Mouse (Mus musculus) ES-CJ7 (cell line): ENCODE data around the gene Speer4f2.
"Not testable (repeated sequence)": the region's sequence is repeated elsewhere in the genome, so short reads cannot be mapped to it uniquely, and the experiment has no call there.

Experiments used
- DNase-seq: peaks from one replicate; pipeline ENCODE4 v3.0.0; 2011; ENCODE audit warnings: low read depth, low spot score

Speer4f2 gene

DNA sequence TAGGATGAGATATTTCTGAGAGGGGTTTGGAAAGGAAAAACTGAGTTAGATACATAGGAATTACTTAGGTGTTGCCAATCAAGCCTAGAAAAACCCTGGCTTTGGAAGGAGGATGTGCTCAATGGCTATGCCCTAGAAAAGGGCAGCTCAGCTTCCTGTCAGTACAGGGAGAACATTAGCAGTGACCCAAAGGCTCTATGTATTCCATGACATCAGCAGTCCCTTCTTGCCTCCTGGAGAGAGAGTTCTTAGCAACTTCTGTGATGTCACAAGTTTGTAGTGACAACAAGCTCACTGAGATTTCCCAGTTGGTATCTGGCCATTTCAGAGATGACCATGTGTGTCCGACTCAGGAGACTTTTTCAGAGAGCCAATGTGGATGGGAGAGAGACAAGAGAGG, at the start of gene Speer4f2:
Gene Speer4f2 (plus strand): TSS at position 301 of the 400 bp plus-strand sequence.
- DNase-seq: not testable (repeated sequence)

DNA sequence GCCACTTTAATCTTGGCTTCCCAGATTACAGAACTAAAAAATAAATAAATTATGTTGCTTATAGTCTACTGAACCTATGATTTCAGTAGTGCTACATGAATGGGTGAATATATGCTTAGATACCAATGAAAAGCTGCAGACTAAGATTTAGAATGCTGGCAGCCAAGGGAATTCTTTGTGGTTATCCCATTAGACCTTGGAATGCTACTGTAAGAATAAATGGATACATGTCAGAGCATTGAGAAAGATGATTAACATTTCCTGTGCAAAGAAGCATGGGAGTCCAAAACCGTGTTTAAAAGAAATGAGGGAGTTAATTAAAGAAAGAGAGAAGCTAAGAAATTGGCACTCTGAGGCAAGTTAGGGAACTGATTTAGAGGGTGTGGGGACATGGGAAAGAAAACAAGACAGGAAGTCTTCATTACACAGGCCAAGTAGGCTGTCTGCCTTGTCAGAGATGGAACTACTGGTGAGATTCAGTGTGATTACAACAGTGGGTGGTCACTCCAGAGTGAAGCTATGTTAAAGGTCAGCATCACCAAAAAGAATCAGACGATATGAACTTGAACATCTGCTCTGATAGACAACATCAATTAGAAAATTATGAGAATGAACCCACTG, 43.9 kb upstream of the Speer4f2 start:
- no peak for DNase-seq

DNA sequence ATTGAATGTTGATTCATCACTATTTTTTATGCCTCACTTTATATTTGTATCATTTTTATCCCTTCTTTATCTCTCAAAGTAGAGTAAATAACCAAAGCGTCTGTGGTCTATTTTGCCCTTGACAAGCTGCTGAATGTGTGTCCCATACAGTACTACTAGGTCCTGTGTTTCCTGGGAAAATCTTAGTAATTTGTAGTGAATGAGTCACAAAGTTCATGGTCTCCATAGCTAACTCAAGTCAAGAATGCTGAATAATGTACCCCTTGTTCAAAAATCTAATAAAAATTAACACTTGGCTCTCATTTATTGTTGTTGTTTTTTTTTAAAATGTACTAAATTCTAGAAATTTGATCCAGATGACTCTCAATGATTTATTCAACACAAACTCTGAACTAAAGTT, 38.1 kb upstream of the Speer4f2 start:
- no peak for DNase-seq

DNA sequence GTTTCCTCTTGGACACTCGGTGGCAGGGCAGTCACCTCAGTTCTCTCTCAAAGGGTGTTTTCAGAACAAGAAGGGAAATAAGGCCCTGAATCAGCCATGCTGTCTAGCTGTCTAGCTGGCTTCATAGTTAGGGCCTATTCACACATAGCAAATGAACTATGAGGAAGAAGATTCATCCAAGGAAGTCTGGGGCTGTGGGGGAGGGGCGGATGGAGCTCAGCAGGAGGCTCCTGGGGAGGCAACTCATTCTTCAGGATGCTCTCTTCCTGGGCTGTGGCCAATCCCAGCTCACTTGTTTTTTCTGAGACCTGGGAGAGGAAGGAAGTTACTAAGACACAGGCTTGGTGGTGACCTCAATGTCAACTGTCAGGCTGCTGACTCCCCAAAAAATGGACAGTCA, 27.2 kb upstream of the Speer4f2 start:
- DNase-seq: not testable (repeated sequence)

DNA sequence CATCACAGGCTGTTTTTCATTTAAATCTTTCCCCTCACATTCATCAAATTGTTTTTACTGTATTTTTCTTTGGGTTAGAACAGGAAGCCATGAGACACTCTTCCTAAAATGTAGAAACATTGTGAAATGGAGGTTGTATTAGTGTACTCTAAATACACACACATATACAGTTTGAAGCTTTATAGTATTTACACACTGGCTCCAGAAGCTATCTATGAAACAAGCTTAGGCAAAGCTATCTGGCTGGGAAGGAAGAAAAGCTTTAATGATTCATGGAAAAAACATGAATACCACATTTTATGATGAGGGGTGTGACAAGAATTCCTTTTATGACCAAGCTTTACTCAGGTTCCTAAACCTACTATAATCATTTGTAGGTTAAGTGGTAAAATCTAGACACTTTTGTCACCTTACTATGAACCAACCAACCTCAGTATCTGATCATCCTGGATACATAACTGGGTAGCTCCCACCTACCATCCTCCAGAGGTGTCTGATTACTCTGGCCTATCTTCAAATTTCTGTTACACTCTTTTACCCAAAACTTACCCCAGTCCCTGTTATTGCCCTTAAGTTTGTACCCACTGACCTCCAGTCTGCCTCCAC, 13.5 kb upstream of the Speer4f2 start:
- DNase-seq: no peak

DNA sequence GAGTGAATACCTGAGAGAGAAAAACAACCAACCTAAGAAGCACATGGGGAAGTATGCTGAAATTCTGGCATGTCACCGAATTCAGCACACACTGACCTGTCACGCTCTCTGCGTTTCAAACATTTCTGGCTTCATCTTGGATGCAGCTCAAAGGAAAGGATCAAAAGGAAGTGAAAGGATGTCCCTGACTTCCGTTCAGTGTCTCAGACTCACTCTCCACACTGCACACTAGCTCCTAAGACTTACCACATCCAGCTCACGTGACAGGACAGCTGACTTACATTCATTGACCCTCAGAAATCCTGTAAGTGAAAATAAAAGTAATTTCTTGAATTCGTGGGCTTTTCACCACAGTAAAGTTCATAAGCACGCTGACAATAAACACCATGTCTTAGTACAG, 16.9 kb downstream of the Speer4f2 start:
- DNase-seq: no peak

GRCm38 (mm10) chr5:17391207-17391606, 18.2 kb downstream of the Speer4f2 start:
- no peak for DNase-seq

DNA sequence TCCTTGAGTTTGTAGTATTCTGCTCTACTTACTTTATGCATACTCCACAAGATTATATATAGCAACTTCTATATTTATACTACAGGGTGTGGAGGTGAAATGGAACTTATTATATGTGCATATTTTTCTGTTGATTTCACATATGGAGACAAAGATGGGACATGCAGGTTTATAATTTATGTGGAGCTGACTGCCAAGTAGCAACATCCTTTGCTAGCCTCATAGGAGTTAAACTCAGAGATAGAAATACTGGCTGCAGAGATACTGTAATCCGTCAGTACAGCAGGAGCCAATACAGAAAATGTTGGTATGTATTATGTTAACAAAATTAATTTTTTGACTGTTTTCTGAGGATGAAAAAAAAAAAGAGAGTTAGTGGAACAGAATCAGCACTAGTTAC, 27.6 kb downstream of the Speer4f2 start:
- no peak for DNase-seq

DNA sequence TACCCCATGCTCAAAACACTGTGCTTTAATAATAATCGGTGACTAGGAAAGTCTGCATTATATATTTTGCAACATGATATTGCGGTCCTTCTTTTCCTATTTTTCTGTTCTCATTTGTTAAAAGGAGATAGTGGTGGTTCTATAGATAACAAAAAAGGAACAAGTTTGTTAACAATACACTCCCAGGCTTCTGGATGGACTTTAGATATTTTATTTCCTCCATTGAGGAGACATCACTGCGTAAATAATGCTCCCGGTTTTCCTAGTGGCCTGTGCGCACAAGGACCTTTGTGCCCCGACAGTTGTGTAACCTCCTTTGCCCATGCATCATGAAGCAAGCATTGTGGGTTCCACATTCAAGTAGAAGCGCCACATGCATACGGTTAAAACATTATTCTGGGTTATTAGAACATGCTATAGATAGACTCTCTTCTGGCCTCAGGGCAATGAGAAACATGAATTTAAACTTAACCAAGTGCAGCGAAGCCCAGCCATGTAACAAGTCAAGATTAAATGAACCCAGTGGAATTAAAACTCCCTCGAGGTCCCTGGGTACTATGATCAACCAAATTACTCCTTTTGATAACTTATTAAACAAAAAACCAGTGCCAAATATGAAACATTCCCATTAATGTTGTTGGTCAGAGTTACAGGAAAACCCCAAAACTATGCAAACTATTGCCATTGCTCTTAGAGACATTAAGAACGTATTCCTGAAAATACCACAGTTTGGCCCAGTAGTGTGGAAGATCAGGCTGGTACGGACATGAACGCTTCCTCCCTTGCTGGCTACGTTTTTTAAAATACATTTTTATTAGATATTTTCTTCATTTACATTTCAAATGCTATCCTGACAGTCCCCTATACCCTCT, 28.5 kb downstream of the Speer4f2 start:
- DNase-seq: no peak

DNA sequence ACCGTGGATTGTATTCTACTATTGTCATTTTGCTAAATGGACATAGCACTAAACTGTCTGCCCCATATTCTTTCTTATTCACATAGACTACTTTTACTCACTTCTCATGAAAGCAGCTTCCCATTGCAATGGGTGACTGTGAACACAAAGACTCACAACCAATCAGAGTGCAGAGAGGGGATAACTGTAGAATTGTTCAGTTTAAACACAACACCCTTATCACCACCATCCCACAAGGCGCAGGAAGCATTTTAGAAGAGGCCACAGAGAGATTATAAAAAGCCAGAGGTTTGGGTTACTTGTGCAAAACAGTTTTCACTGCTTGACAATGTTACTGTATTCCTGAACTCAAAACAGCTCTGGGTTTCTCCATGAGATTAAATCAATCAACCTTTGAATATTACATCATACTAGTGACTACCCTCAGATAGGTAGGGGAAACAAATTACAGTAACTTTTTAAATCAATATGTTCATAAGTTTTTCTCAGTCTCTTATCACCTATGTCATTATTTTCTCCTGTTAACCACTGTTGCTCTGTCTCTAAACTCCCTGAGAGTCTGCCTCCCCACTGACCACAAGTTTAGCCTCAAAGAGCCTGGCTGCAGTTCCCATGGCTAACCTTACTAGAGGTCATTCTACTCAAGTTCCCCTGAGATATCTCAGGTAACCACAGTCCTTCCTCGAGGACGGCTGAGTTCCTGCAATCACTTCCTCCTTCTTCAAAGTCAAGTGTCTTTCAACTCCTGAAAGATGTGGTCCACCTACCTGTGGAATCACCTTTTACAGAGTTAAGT, 29.5 kb downstream of the Speer4f2 start:
- DNase-seq: no peak

DNA sequence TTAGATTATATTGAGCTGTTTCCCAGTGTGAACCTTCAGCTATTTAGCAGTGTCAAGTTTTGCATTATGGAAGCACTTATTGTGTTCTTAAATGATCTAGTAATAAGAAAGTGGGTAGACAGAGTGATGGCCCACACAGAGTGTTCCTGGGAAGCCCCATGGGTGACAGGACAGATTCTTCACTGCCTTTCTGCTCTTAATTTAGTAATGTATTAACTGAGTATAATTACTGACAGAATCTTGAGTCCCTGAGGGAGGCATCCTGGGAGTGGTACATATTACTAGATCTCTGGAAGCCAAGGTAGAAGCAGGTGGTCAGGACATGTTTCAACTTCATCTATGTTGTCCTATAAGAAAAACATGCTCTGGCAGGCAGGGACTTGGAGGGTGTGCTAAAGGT, 30.6 kb downstream of the Speer4f2 start:
- no peak for DNase-seq

DNA sequence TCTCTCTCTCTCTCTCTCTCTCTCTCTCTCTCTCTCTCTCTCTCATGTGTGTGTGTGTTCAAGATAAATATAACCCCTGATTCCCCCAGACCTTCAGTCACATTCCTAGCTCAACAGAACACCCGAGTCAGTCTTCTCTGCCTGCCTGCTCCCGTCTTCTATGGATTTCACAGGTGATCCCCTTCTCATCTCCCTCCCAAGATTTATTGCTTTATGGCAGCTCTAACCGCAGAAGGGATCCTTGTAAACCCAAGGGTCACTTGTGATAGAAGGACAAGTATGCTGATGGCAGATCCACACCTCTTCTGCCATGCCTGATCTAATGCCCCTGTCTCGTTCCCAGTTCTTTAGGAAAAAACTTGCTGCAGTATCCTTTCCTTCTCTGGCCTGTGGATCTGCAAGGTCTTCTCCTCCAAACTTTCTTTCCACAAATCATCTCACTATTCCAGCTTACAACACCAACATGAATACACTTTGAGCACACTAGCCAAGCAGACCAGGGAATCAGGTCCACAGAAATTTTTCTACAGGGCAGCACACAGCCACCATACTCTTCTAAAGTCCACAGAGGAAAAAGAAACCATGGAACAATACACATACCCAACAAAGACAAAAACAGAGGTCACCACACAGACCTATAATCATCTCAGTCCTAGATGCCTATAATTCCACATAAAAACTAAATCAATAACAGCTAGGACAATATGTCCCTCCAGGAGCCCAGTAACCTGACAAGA, 36.1 kb downstream of the Speer4f2 start:
- no peak for DNase-seq

GRCm38 (mm10) chr5:17417201-17417600, 44.2 kb downstream of the Speer4f2 start:
- DNase-seq: no peak

- DNase-seq: no peak
Measured at GRCm38 (mm10) chr5:17419215-17419820, 46.3 kb downstream of the Speer4f2 start.

- DNase-seq: no peak
Measured at GRCm38 (mm10) chr5:17419921-17420320, 46.9 kb downstream of the Speer4f2 start.

DNA sequence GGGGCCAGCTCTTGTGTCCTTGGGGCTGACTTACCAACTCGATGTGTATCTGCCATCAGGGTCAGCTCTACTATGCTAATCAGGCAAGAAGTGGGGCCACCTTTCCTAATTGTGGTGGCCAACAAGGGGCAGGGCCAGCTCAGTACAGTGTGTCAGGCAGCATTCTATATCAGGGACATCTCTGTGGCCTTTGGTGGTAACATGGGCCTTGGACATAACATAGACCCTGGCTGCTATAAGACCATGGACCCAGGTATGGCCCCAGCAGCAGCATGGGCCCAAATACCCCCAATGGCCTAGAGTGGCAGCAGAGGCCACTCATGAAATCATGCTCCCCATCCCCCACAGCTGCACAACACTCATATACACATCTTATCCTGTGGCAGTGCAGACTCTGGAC, 49.2 kb downstream of the Speer4f2 start:
- no peak for DNase-seq

GRCm38 (mm10) chr5:17426930-17427329, 54.0 kb downstream of the Speer4f2 start:
- DNase-seq: no peak
